24 mouse cellular contexts compared by ENCODE assay signal in genomic region chr13:83099908-83100307, GRCm38 (mm10).
"Had no signal": no experiment of that assay in that cellular context is flagged by ENCODE, and none has a peak within 500 bp of the region (broad histone marks: within the 10 kb centered on the region; RNA-seq: fewer than 3 reads in every experiment).

No protein-coding gene starts in this region.

- DNase-seq: gastrocnemius, postnatal 25 days; heart, adult 18-20 months; heart, postnatal 14 days; heart, postnatal 36 days; kidney, adult 11 months; kidney, adult 2 months; kidney, adult 9 months; kidney, postnatal 14 days; kidney, postnatal 36 days; layer of hippocampus, adult 9-11 months; layer of hippocampus, postnatal 36 days; left cerebral cortex, postnatal 4 days had no signal

- H3K9me3 ChIP-seq: heart, embryonic 13.5 days; heart, embryonic 15.5 days; hindbrain, embryonic 13.5 days; hindbrain, embryonic 15.5 days; kidney, embryonic 15.5 days; limb, embryonic 13.5 days; limb, embryonic 15.5 days; liver, embryonic 12.5 days had no signal

- ATAC-seq: hindbrain, postnatal 0 days; intestine, embryonic 16.5 days; liver, embryonic 12.5 days had no signal

- H3K27ac ChIP-seq: heart, embryonic 13.5 days; heart, embryonic 15.5 days; hindbrain, embryonic 13.5 days; hindbrain, embryonic 15.5 days; hindbrain, postnatal 0 days; kidney, embryonic 15.5 days; kidney, postnatal 0 days; limb, embryonic 13.5 days; limb, embryonic 15.5 days; liver, embryonic 12.5 days; liver, embryonic 14.5 days had no signal

- H3K36me3 ChIP-seq: heart, embryonic 13.5 days; heart, embryonic 15.5 days; hindbrain, embryonic 13.5 days; hindbrain, embryonic 15.5 days; kidney, embryonic 15.5 days; limb, embryonic 13.5 days; limb, embryonic 15.5 days; liver, embryonic 12.5 days had no signal

- H3K27me3 ChIP-seq: heart, embryonic 13.5 days; heart, embryonic 15.5 days; hindbrain, embryonic 13.5 days; hindbrain, embryonic 15.5 days; kidney, embryonic 15.5 days; limb, embryonic 13.5 days; limb, embryonic 15.5 days; liver, embryonic 12.5 days had no signal

- H3K4me3 ChIP-seq: heart, embryonic 13.5 days; heart, embryonic 15.5 days; hindbrain, embryonic 13.5 days; hindbrain, embryonic 15.5 days; kidney, embryonic 15.5 days; limb, embryonic 13.5 days; limb, embryonic 15.5 days; liver, embryonic 12.5 days had no signal

- H3K4me1 ChIP-seq: heart, embryonic 13.5 days; heart, embryonic 15.5 days; hindbrain, embryonic 13.5 days; hindbrain, embryonic 15.5 days; kidney, embryonic 15.5 days; limb, embryonic 13.5 days; limb, embryonic 15.5 days; liver, embryonic 12.5 days had no signal
